Mouse (Mus musculus) retina, postnatal 7 days (tissue): ENCODE data around the gene 1700028P14Rik.
"Not testable (repeated sequence)": the region's sequence is repeated elsewhere in the genome, so short reads cannot be mapped to it uniquely, and the experiment has no call there.

Experiments
- DNase-seq: peaks from one replicate; pipeline ENCODE4 v3.0.0-alpha.2; 2012; ENCODE audit warnings: low read depth, low spot score

1700028P14Rik gene

GRCm38 (mm10) chr19:23652644-23653043, at the start of gene 1700028P14Rik:
1700028P14Rik (minus strand) TSS chr19:23652812.
- DNase-seq, result peak; percentile 32

GRCm38 (mm10) chr19:23699131-23699530, 46.5 kb upstream of the 1700028P14Rik start:
- no peak for DNase-seq

- no peak for DNase-seq
Measured at GRCm38 (mm10) chr19:23698366-23698765, 45.8 kb upstream of the 1700028P14Rik start.

- no peak for DNase-seq
Measured at GRCm38 (mm10) chr19:23697861-23698260, 45.2 kb upstream of the 1700028P14Rik start.

GRCm38 (mm10) chr19:23694344-23694743, 41.7 kb upstream of the 1700028P14Rik start:
- DNase-seq, result no peak

- no peak for DNase-seq
Measured at GRCm38 (mm10) chr19:23688421-23688946, 35.9 kb upstream of the 1700028P14Rik start.

GRCm38 (mm10) chr19:23687296-23688021, 34.8 kb upstream of the 1700028P14Rik start, which contains the start of gene Ptar1:
Ptar1 (plus strand) TSS chr19:23687429.
- DNase-seq, result peak; percentile 77

- no peak for DNase-seq
Measured at GRCm38 (mm10) chr19:23686962-23687295, 34.3 kb upstream of the 1700028P14Rik start.

- DNase-seq, result not testable (repeated sequence)
Measured at GRCm38 (mm10) chr19:23675656-23676055, 23.0 kb upstream of the 1700028P14Rik start.

- no peak for DNase-seq
Measured at GRCm38 (mm10) chr19:23673021-23673420, 20.4 kb upstream of the 1700028P14Rik start.

- no peak for DNase-seq
Measured at GRCm38 (mm10) chr19:23668142-23668655, 15.6 kb upstream of the 1700028P14Rik start.

- DNase-seq, result no peak
Measured at GRCm38 (mm10) chr19:23664083-23664482, 11.5 kb upstream of the 1700028P14Rik start.

- DNase-seq, result no peak
Measured at GRCm38 (mm10) chr19:23658350-23658749, 5.7 kb upstream of the 1700028P14Rik start.

GRCm38 (mm10) chr19:23657261-23657932, 4.8 kb upstream of the 1700028P14Rik start:
- DNase-seq, result no peak

GRCm38 (mm10) chr19:23653154-23653553, 542 bp upstream of the 1700028P14Rik start:
- DNase-seq, result no peak

GRCm38 (mm10) chr19:23647308-23647707, 5.3 kb downstream of the 1700028P14Rik start:
- no peak for DNase-seq

- no peak for DNase-seq
Measured at GRCm38 (mm10) chr19:23645347-23645746, 7.3 kb downstream of the 1700028P14Rik start.

GRCm38 (mm10) chr19:23643819-23644218, 8.8 kb downstream of the 1700028P14Rik start:
- DNase-seq, result no peak

GRCm38 (mm10) chr19:23636786-23637185, 15.8 kb downstream of the 1700028P14Rik start:
- DNase-seq, result no peak

GRCm38 (mm10) chr19:23631611-23632492, 20.8 kb downstream of the 1700028P14Rik start:
- DNase-seq, result no peak

GRCm38 (mm10) chr19:23614268-23614667, 38.3 kb downstream of the 1700028P14Rik start:
- no peak for DNase-seq
